Mouse (Mus musculus) WW6 (cell line): ENCODE measurements around the gene Rer1.

Experiments
- DNase-seq: peaks from one replicate; pipeline ENCODE4 v3.0.0-alpha.2; 2013; ENCODE audit warnings: low read depth, low spot score

Gene Rer1

GRCm38 (mm10) chr4:155074418-155074817 lies 11.8 kb downstream of the Rer1 start:
- DNase-seq = no peak

DNA sequence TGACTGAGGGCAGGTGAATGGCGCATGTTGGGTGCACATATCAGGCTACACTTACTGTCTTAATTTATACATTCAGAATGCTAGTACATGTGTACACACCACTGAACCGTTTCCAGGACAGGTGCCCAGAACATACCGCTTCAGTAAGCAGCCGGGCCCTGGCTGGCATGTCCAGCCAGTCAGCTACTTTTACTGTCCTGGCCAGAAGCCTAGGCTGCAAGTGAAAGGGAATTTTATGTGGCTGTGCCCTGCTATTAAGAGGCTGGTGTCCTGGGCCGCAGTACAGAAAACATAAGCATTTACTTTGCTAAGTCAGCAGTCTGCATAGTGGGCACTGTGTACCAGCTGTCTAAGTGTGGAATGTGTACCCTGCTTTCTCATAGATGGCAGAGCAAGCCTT lies 15.3 kb downstream of the Rer1 start:
- no peak for DNase-seq

- no peak for DNase-seq
These were observed 16.0 kb downstream of the Rer1 start for GRCm38 (mm10) chr4:155070199-155070598.

DNA sequence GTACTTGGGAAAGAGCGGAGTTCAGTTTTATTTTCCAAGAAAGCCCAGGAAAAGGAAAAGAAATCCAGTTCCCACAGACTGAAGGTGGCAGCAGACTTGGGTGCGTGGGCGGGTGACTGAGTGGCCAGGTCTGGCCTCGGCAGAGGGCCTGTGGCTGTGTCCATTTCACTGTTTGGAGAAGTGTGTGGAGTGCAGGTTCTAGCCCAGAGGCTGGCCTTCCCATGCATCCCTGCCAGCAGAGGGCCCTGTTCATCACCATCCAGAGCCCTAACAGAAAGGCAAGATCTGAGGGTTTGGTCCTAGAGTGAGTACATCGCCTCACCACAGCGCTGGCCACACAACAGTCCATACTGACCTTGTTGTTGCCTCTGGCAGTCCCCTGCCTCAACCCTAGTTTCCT lies 17.0 kb downstream of the Rer1 start:
- no peak for DNase-seq

- DNase-seq = no peak
These were observed 17.7 kb downstream of the Rer1 start for GRCm38 (mm10) chr4:155068357-155068972.

DNA sequence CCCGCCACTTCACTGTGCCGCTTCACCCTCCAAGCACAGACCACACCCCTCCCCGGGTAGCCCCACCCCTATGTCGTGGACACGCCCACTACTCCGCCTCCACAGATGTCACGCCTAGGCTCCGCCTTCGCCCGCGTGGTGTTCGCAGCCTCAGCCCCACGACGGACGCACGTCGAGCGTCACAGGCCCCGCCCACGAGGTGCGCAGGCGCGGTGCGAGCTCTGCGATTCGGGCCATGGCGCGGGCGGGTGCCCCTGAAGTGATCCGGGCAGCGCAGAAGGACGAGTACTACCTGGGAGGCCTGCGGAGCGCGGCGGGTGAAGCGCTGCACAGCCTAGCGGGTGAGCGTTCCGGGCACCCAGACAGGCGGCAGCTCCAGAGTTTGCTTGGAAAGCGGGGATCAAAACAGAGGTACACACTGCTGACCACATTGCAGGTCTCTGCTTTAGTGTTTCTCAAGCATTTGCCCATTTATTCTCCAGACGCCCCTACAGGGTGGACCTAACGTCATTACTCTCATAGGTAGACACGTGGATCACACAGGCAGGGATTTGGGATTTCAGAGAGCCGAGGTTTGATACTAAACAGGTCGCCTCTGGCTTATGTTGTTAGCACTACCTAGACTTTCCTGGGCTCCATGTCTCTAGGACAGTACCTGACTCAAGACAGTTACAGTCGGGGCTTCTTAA lies 19.2 kb downstream of the Rer1 start, which contains the start of gene Pex10:
Gene Pex10 (plus strand): TSS at position 183 of the 689 bp plus-strand sequence.
- DNase-seq = peak; percentile 85

- DNase-seq = peak; percentile 76
These were observed 20.0 kb downstream of the Rer1 start for GRCm38 (mm10) chr4:155065970-155066833.

GRCm38 (mm10) chr4:155064474-155064873 lies 21.7 kb downstream of the Rer1 start:
- DNase-seq = no peak

- DNase-seq = no peak
These were observed 22.3 kb downstream of the Rer1 start for GRCm38 (mm10) chr4:155063895-155064294.

DNA sequence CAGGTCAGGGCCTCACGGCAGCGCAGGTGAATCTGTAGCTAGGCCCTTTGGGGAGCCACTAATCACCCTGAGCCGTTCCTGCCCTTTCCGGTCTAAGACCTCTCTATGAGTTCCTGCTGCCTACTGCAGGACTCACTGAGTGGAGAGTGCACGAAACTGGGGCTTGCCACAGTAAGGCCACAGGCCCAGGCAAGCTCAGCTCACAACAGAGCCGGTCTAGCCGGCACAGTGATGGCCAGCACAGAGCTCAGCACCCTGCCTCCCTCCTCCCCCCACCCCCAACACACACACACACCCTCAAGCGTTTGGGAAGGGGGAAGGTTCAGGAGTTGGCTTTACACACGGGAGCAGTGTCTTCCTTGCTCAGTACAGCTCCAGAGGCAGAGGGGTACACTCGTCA lies 27.9 kb downstream of the Rer1 start:
- no peak for DNase-seq

GRCm38 (mm10) chr4:155056724-155057123 lies 29.5 kb downstream of the Rer1 start, which contains the start of gene Plch2:
TSS of gene Plch2 (minus strand) at chr4:155056784.
- no peak for DNase-seq

DNA sequence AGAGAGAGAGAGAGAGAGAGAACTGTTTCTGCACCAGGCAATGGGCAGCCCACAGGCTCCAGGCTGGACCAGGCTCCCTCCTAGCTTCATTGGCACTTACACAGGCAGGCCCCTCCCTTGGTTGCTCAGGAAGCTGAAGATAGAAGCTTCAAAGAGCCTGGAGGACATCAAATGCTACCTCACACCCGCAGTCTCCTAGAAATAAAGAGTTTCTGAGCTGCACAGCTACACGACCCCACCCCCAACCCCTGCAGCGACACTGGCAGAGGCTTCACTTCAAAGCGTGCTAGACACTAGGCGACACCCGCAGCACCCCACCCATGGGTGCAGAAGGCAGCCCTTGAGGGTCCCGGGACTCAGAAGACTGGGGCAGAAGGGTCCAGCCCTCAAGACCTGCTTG lies 36.1 kb downstream of the Rer1 start:
- no peak for DNase-seq

- no peak for DNase-seq
These were observed 39.5 kb downstream of the Rer1 start for GRCm38 (mm10) chr4:155046636-155047035.

GRCm38 (mm10) chr4:155043289-155043625 lies 42.9 kb downstream of the Rer1 start:
- no peak for DNase-seq

- no peak for DNase-seq
These were observed 43.4 kb downstream of the Rer1 start for GRCm38 (mm10) chr4:155042606-155043288.

DNA sequence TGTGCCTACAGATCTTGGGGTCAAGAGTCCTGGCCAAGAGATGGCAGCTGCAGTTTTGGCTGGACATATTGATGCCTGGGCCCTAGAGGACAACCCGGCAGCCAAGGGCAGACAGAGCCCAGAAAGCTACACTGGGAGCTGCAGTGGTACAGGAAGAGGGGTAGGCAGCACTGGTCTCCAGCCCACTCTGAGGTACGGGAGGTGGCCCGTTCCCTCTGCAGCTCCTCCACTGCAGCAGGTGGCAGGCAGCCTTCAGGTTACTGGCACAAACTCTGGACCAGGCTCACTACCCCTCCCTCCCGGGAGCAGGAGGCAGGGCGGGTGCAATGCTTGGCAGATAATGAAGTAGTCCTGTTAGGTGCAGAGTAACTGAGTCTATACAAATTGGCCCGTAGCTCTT lies 45.5 kb downstream of the Rer1 start:
- DNase-seq = no peak

DNA sequence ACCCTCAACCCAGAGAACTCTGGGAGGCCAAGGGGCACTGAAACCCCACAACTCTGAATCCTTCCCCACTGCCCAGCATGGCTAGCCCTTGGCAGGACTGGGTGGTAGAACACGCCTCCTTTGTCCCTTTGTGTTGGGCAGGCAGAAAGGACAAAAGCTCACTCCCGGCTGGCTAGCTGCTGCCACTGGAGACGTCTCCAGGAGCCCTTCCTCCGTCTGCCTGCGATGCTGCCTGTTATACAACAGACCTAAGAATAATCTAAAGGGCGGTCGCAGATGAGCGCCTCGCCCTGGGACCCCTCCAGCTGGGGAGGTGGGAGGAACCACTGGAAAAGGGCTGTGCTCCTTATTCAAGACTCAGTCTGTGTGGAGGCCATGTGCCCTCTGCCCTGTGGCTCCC lies 46.0 kb downstream of the Rer1 start:
- no peak for DNase-seq

DNA sequence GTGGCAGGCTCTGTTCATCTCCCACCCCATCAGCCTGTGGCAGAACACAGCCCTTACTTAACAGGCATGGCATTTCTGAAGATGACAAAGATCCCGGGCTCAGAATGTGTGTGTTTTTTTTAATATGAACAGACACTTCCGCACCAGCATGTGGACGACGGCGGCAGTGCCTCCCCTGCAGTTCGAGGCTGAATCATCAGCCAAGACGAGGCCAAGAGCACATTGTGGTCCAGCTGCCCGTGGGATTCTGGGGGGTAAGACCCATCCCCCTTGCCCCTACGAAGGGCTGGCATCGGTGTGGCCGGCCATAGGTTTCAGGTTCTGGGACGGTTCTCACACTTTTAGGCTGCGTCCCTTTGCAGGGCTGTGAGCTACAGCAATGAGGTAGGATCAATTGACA lies 51.4 kb downstream of the Rer1 start:
- no peak for DNase-seq

DNA sequence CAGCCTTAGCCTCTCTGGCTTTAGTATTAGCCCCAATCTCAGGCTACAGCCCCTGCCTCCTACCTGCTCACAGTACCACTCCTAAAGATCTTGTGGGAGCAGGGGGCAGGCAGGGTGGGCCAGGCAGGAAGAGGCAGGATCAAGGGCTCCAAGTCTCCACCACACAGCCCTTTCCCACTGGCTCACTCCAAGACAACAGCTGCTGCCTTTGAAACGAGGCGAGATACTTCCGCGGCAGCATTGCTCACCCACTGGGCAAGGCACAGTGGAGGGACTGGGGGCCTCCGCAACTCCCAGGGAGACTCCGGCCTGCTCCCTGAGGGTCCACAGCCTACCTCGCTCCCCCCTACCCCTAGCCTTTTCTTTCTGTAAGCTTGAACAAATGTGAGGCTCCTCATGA lies 52.0 kb downstream of the Rer1 start:
- DNase-seq = no peak

GRCm38 (mm10) chr4:155033115-155033514 lies 53.1 kb downstream of the Rer1 start:
- no peak for DNase-seq

- no peak for DNase-seq
These were observed 61.8 kb downstream of the Rer1 start for GRCm38 (mm10) chr4:155024170-155025010.
